Mouse (Mus musculus) liver, postnatal 0 days (tissue): ENCODE results near the gene Mef2d.

Experiments
- CTCF ChIP-seq: sonication (generic); IDR thresholded peaks from 2 replicates; pipeline ENCODE4 v1.5.1; 2016; ENCODE audit warnings: antibody characterized with exemption, low read depth
- EP300 ChIP-seq: IDR thresholded peaks from 2 replicates; pipeline ENCODE4 v1.6.1; 2016; ENCODE audit warnings: antibody characterized with exemption, low read depth, mild to moderate bottlenecking

- TF ChIP-seq CTCF = no peak
- TF ChIP-seq EP300 = no peak
Measured at GRCm38 (mm10) chr3:88125195-88125594, 17.0 kb upstream of the Mef2d start.
